Mouse (Mus musculus): ENCODE results near the gene Mdp1. TPM values are rescaled to one million over a fixed set of nuclear protein-coding genes. Genes with fewer than 3 reads are reported as not detected.

Mdp1 gene
- polyA plus RNA-seq, 1 experiment from 2014 or later: 71.3 TPM

GRCm38 (mm10) chr14:55629312-55629711 lies 31.0 kb downstream of the Mdp1 start:
- ATAC-seq: no peak
- no peak overlapping the region for H3K4me2 ChIP-seq (ENCODE audit: low read length)
- WGBS: 46% methylated on average over 5 of the region's 5 CpGs
- H3K4me1 ChIP-seq (replicated peaks; ENCODE audit: control insufficient read depth, insufficient read depth, low read length): peaks cover 5% of the 10 kb centered on the region
- no peaks in the 10 kb centered on the region for H3K27me3 ChIP-seq (replicated peaks; ENCODE audit: control insufficient read depth, insufficient read depth, low read length)
- no peaks in the 10 kb centered on the region for H3K9me3 ChIP-seq (ENCODE audit: control insufficient read depth, low read length)
- H3K9ac ChIP-seq (replicated peaks; ENCODE audit: low read depth, low read length): no peak overlapping the region
- H3K36me3 ChIP-seq (ENCODE audit: control insufficient read depth, insufficient read depth): peaks cover 48% of the 10 kb centered on the region
- H3K27ac ChIP-seq (ENCODE audit: low read length): no peak overlapping the region
- no peak overlapping the region for H3K4me3 ChIP-seq (replicated peaks; ENCODE audit: low read length)

GRCm38 (mm10) chr14:55628077-55628827 lies 32.1 kb downstream of the Mdp1 start:
- no peak overlapping the region for H3K27ac ChIP-seq (ENCODE audit: low read length)
- no peak overlapping the region for H3K4me3 ChIP-seq (replicated peaks; ENCODE audit: low read length)
- H3K36me3 ChIP-seq (ENCODE audit: control insufficient read depth, insufficient read depth): peaks cover 46% of the 10 kb centered on the region
- H3K4me2 ChIP-seq (ENCODE audit: low read length): no peak overlapping the region
- no peaks in the 10 kb centered on the region for H3K27me3 ChIP-seq (replicated peaks; ENCODE audit: control insufficient read depth, insufficient read depth, low read length)
- H3K9ac ChIP-seq (replicated peaks; ENCODE audit: low read depth, low read length): no peak overlapping the region
- no peaks in the 10 kb centered on the region for H3K4me1 ChIP-seq (replicated peaks; ENCODE audit: control insufficient read depth, insufficient read depth, low read length)
- H3K9me3 ChIP-seq (ENCODE audit: control insufficient read depth, low read length): no peaks in the 10 kb centered on the region
- 93% methylated on average over 27 of the region's 27 CpGs for WGBS
- no peak for ATAC-seq

GRCm38 (mm10) chr14:55618486-55619195 lies 41.7 kb downstream of the Mdp1 start:
- ATAC-seq: no peak
- Histone ChIP-seq H3K27me3 (replicated peaks; ENCODE audit: control insufficient read depth, insufficient read depth, low read length) (no peaks in the 10 kb centered on the region), H3K36me3 (ENCODE audit: control insufficient read depth, insufficient read depth) (no peaks in the 10 kb centered on the region), H3K9ac (replicated peaks; ENCODE audit: low read depth, low read length) (no peak overlapping the region; the same call in 1 of the 2 replicates), H3K4me3 (replicated peaks; ENCODE audit: low read length) (peak overlapping the region; percentile 32), H3K27ac (ENCODE audit: low read length) (no peak overlapping the region; the same call in 1 of the 2 replicates), H3K4me2 (ENCODE audit: low read length) (peak overlapping the region; percentile 27), H3K4me1 (replicated peaks; ENCODE audit: control insufficient read depth, insufficient read depth, low read length) (no peaks in the 10 kb centered on the region), H3K9me3 (ENCODE audit: control insufficient read depth, low read length) (no peaks in the 10 kb centered on the region)
- 55% methylated on average over 22 of the region's 22 CpGs for WGBS

- WGBS: 22% methylated on average over 21 of the region's 21 CpGs
- no peaks in the 10 kb centered on the region for H3K4me1 ChIP-seq (replicated peaks; ENCODE audit: control insufficient read depth, insufficient read depth, low read length)
- H3K4me2 ChIP-seq (ENCODE audit: low read length): peak within 1 kb of the TSS; percentile 27
- ATAC-seq: peak; percentile 76
- H3K36me3 ChIP-seq (ENCODE audit: control insufficient read depth, insufficient read depth): no peaks in the 10 kb centered on the region
- no peak within 1 kb of the TSS; the same call in 1 of the 2 replicates for H3K27ac ChIP-seq (ENCODE audit: low read length)
- H3K4me3 ChIP-seq (replicated peaks; ENCODE audit: low read length): peak within 1 kb of the TSS; percentile 32
- H3K27me3 ChIP-seq (replicated peaks; ENCODE audit: control insufficient read depth, insufficient read depth, low read length): no peaks in the 10 kb centered on the region
- no peaks in the 10 kb centered on the region for H3K9me3 ChIP-seq (ENCODE audit: control insufficient read depth, low read length)
- no peak within 1 kb of the TSS; the same call in 1 of the 2 replicates for H3K9ac ChIP-seq (replicated peaks; ENCODE audit: low read depth, low read length)
Measured at GRCm38 (mm10) chr14:55617822-55618221, 42.5 kb downstream of the Mdp1 start, which contains the start of gene Rec8. TSS of gene Rec8 (plus strand) at chr14:55618037.

GRCm38 (mm10) chr14:55616844-55617243 lies 43.5 kb downstream of the Mdp1 start:
- Histone ChIP-seq H3K9ac (replicated peaks; ENCODE audit: low read depth, low read length) (no peak overlapping the region), H3K27ac (ENCODE audit: low read length) (no peak overlapping the region), H3K9me3 (ENCODE audit: control insufficient read depth, low read length) (no peaks in the 10 kb centered on the region), H3K4me2 (ENCODE audit: low read length) (no peak overlapping the region), H3K36me3 (ENCODE audit: control insufficient read depth, insufficient read depth) (no peaks in the 10 kb centered on the region), H3K4me1 (replicated peaks; ENCODE audit: control insufficient read depth, insufficient read depth, low read length) (no peaks in the 10 kb centered on the region), H3K4me3 (replicated peaks; ENCODE audit: low read length) (no peak overlapping the region), H3K27me3 (replicated peaks; ENCODE audit: control insufficient read depth, insufficient read depth, low read length) (no peaks in the 10 kb centered on the region)
- ATAC-seq: no peak
- WGBS: 86% methylated on average over 2 of the region's 2 CpGs

GRCm38 (mm10) chr14:55615876-55616275 lies 44.4 kb downstream of the Mdp1 start:
- Histone ChIP-seq H3K4me3 (replicated peaks; ENCODE audit: low read length) (no peak overlapping the region), H3K27ac (ENCODE audit: low read length) (no peak overlapping the region), H3K36me3 (ENCODE audit: control insufficient read depth, insufficient read depth) (no peaks in the 10 kb centered on the region), H3K9me3 (ENCODE audit: control insufficient read depth, low read length) (no peaks in the 10 kb centered on the region), H3K4me2 (ENCODE audit: low read length) (no peak overlapping the region), H3K9ac (replicated peaks; ENCODE audit: low read depth, low read length) (no peak overlapping the region), H3K4me1 (replicated peaks; ENCODE audit: control insufficient read depth, insufficient read depth, low read length) (no peaks in the 10 kb centered on the region), H3K27me3 (replicated peaks; ENCODE audit: control insufficient read depth, insufficient read depth, low read length) (no peaks in the 10 kb centered on the region)
- no peak for ATAC-seq
- 57% methylated on average over 2 of the region's 2 CpGs for WGBS

GRCm38 (mm10) chr14:55614565-55615178 lies 45.6 kb downstream of the Mdp1 start:
- H3K9me3 ChIP-seq (ENCODE audit: control insufficient read depth, low read length): no peaks in the 10 kb centered on the region
- peaks cover 1% of the 10 kb centered on the region; the same call in 1 of the 2 replicates for H3K36me3 ChIP-seq (ENCODE audit: control insufficient read depth, insufficient read depth)
- no peak overlapping the region for H3K4me3 ChIP-seq (replicated peaks; ENCODE audit: low read length)
- H3K9ac ChIP-seq (replicated peaks; ENCODE audit: low read depth, low read length): no peak overlapping the region
- H3K27me3 ChIP-seq (replicated peaks; ENCODE audit: control insufficient read depth, insufficient read depth, low read length): no peaks in the 10 kb centered on the region
- H3K4me2 ChIP-seq (ENCODE audit: low read length): no peak overlapping the region
- 84% methylated on average over 7 of the region's 7 CpGs for WGBS
- ATAC-seq: no peak
- no peak overlapping the region for H3K27ac ChIP-seq (ENCODE audit: low read length)
- H3K4me1 ChIP-seq (replicated peaks; ENCODE audit: control insufficient read depth, insufficient read depth, low read length): no peaks in the 10 kb centered on the region

GRCm38 (mm10) chr14:55613346-55613745 lies 47.0 kb downstream of the Mdp1 start:
- Histone ChIP-seq H3K27ac (ENCODE audit: low read length) (no peak overlapping the region), H3K4me1 (replicated peaks; ENCODE audit: control insufficient read depth, insufficient read depth, low read length) (no peaks in the 10 kb centered on the region), H3K9ac (replicated peaks; ENCODE audit: low read depth, low read length) (no peak overlapping the region), H3K36me3 (ENCODE audit: control insufficient read depth, insufficient read depth) (peaks cover 8% of the 10 kb centered on the region; the same call in 1 of the 2 replicates), H3K4me2 (ENCODE audit: low read length) (no peak overlapping the region), H3K4me3 (replicated peaks; ENCODE audit: low read length) (no peak overlapping the region), H3K27me3 (replicated peaks; ENCODE audit: control insufficient read depth, insufficient read depth, low read length) (no peaks in the 10 kb centered on the region), H3K9me3 (ENCODE audit: control insufficient read depth, low read length) (no peaks in the 10 kb centered on the region)
- 59% methylated on average over 6 of the region's 6 CpGs for WGBS
- ATAC-seq: no peak

GRCm38 (mm10) chr14:55608339-55608738 lies 52.0 kb downstream of the Mdp1 start:
- H3K4me2 ChIP-seq (ENCODE audit: low read length): no peak overlapping the region
- H3K4me1 ChIP-seq (replicated peaks; ENCODE audit: control insufficient read depth, insufficient read depth, low read length): peaks cover 4% of the 10 kb centered on the region
- peaks cover 11% of the 10 kb centered on the region; the same call in 1 of the 2 replicates for H3K36me3 ChIP-seq (ENCODE audit: control insufficient read depth, insufficient read depth)
- H3K27ac ChIP-seq (ENCODE audit: low read length): no peak overlapping the region
- H3K9ac ChIP-seq (replicated peaks; ENCODE audit: low read depth, low read length): no peak overlapping the region
- 97% methylated on average over 6 of the region's 6 CpGs for WGBS
- no peaks in the 10 kb centered on the region for H3K27me3 ChIP-seq (replicated peaks; ENCODE audit: control insufficient read depth, insufficient read depth, low read length)
- no peak overlapping the region for H3K4me3 ChIP-seq (replicated peaks; ENCODE audit: low read length)
- ATAC-seq: no peak
- no peaks in the 10 kb centered on the region for H3K9me3 ChIP-seq (ENCODE audit: control insufficient read depth, low read length)
